In the genomic region with DNA sequence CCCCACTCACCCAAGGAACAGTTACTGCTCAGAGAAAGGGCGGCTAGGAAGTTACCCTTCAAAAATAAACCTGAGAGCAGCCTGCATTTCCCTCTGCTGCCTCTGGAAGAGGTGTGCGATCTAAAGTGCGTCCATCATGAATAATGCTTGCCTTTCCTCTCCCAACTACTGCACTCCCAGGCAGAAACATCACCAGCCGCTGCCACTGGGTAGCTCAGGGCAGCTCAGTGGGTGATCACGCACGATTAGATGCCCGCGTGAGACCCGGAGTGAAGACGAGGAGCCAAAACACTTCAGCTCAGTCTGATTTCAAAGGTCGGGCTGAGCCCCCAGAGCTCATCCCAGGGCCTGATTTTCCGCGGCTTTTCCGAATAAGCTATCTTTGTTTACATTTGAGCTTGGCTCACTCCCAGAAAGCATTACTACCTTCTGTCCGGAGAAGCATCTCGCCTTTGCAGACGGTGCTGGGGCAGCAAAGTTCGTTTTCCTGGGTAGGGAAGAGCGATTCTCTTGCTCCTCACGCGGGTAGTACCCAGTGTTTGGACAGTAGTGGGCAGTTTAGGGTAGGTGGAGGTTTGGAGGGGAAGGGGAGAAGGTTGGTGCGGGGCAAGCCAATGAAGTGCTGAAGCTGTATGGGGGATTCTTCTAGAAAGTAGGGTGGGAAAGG, we compare ENCODE assay signal across 8 mouse cellular contexts. TPM values are rescaled to one million over a fixed set of nuclear protein-coding genes. Genes with fewer than 3 reads are reported as not detected.
A peak's percentile ranks its signal among the peaks of the same experiment; 100 is the strongest.
DNase-seq lines count a peak whose midpoint lies in the region; ATAC-seq and TF ChIP-seq lines count a peak whose summit lies in the region.

A gene (plus strand): TSS at position 162 of the 667 bp plus-strand sequence.

- H3K4me2 ChIP-seq in hindbrain, embryonic 13.5 days, result peak within 1 kb of the TSS; percentile 74

- under 1% methylated on average over 22 of the region's 22 CpGs for WGBS in hindbrain, embryonic 13.5 days

- H3K27ac ChIP-seq in hindbrain, embryonic 13.5 days, result peak within 1 kb of the TSS; percentile 96

- no peaks in the 10 kb centered on the region for H3K36me3 ChIP-seq in E14TG2a.4 (ENCODE audit: insufficient read depth, low read length)
- H3K36me3 ChIP-seq in hindbrain, embryonic 13.5 days, result no peaks in the 10 kb centered on the region

- no peaks in the 10 kb centered on the region; the same call in 1 of the 2 replicates for H3K9me3 ChIP-seq in E14TG2a.4 (ENCODE audit: low read length)
- H3K9me3 ChIP-seq in hindbrain, embryonic 13.5 days, result no peaks in the 10 kb centered on the region

- H3K9ac ChIP-seq in hindbrain, embryonic 13.5 days, result peak within 1 kb of the TSS; percentile 95

- peaks cover 17% of the 10 kb centered on the region for H3K4me1 ChIP-seq in E14TG2a.4 (replicated peaks; ENCODE audit: low read depth, low read length)
- H3K4me1 ChIP-seq in hindbrain, embryonic 13.5 days (replicated peaks), result peaks cover 25% of the 10 kb centered on the region; the same call in 1 of the 2 replicates

- peaks cover 58% of the 10 kb centered on the region for H3K27me3 ChIP-seq in E14TG2a.4 (ENCODE audit: insufficient read depth, low read length)
- 0 out of 2 replicates have a peak, but pooled peaks cover 4% of the 10 kb centered on the region for H3K27me3 ChIP-seq in hindbrain, embryonic 13.5 days

- DNase-seq in brain, embryonic 14.5 days (ENCODE audit: low read depth), result peak; percentile 81
- peak; percentile 14 to 36 for DNase-seq in layer of hippocampus, postnatal 36 days
- DNase-seq in lung, postnatal 14 days, result peak; percentile 33
- peak; percentile 7 for DNase-seq in right cerebral cortex, postnatal 14 days
- DNase-seq in adipocyte (ENCODE audit: low spot score), result no peak

- no peak for TF ChIP-seq POLR2A in brain, embryonic 14.5 days (IDR thresholded peaks at IDR 0.05; ENCODE audit: borderline replicate concordance, extremely low read depth, insufficient read depth, insufficient read length, poor library complexity, severe bottlenecking)

- peak; percentile 66 for ATAC-seq in frontal cortex, adult (ENCODE audit: low TSS enrichment)
- peak; percentile 82 for ATAC-seq in hindbrain, embryonic 13.5 days (ENCODE audit: low FRiP score)

- H3K4me3 ChIP-seq in E14TG2a.4 (replicated peaks; ENCODE audit: low read length), result peak within 1 kb of the TSS; percentile 87
- peak within 1 kb of the TSS; percentile 86 for H3K4me3 ChIP-seq in hindbrain, embryonic 13.5 days

- TF ChIP-seq CTCF in E14TG2a.4 (conservative IDR thresholded peaks at IDR 0.05; ENCODE audit: low read length), result peak; percentile 26
- TF ChIP-seq CTCF in brain, embryonic 14.5 days (IDR thresholded peaks at IDR 0.05; ENCODE audit: borderline replicate concordance, extremely low read depth, insufficient read depth, insufficient read length), result peak; percentile 49; the same call in 1 of the 2 replicates

RNA-seq across cellular contexts. Expression of the gene that starts here (rescaled TPM):
- polyA plus RNA-seq in brain, embryonic 14.5 days (2012; rRNA removed), result 21.5 and 33.5 TPM in 2 replicates
- 67.7 and 77.3 TPM in 2 replicates for polyA plus RNA-seq in hindbrain, embryonic 13.5 days (2015; fragmentation: Nextera tagmentation; extraction: Ambion mirVana)
- 10 to 100 TPM; 24.0 to 25.6 TPM for total RNA-seq in layer of hippocampus, postnatal 36 days (2021)
